Mouse (Mus musculus) kidney, adult 2 months (tissue): Measurements from ENCODE around the gene Actr1a.

ENCODE experiments used
- CTCF ChIP-seq: fragments of 200-500 bp; conservative IDR thresholded peaks from 2 replicates; pipeline ENCODE4 v1.5.1; 2011; ENCODE audit warnings: low read depth, mild to moderate bottlenecking, control low read depth, low read length, moderate library complexity, mixed read lengths; ENCODE audit not compliant: insufficient read depth, insufficient read length
- POLR2A ChIP-seq: fragments of 200-500 bp; IDR thresholded peaks from one replicate; pipeline ENCODE4 v1.6.1; 2011; ENCODE audit warnings: low read depth, low read length, control low read depth

DNA sequence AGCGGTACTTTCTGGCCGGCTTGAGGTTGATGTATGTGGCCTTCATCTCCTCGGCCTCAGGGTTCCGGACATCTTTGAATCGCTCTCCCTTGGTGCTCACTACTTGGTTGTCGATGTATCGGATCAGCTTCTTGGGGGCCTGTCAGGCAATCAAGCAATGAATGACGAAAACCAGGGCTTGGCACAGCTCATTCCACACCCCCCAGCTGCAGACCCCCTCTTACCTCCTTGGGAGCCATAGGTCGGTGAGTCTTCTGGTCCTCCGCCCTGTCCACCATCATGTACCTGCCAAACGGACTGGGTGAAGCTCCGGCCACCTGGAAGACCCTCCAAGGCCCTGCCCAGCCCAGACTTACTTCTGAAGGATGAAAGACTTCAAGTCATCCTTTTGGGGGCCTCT lies 64.9 kb downstream of the Actr1a start:
- no peak for TF ChIP-seq CTCF
- no peak for TF ChIP-seq POLR2A
